Mouse (Mus musculus) CH12.LX (cell line): ENCODE measurements around the gene Cbfa2t3. TPM values are rescaled to one million over a fixed set of nuclear protein-coding genes. Genes with fewer than 3 reads are reported as not detected.

Experiments used
- DNase-seq: peaks from one replicate; pipeline ENCODE4 v3.0.0-alpha.2; 2013; ENCODE audit errors: extremely low read depth
- H3K27ac ChIP-seq: 2 replicates; pipeline ENCODE4 v1.5.1; 2012; ENCODE audit warnings: low read depth, mild to moderate bottlenecking, control low read depth, moderate library complexity; ENCODE audit not compliant: insufficient read depth
- H3K27me3 ChIP-seq: replicated peaks from 2 replicates; pipeline ENCODE3; 2012; ENCODE audit warnings: inconsistent platforms
- H3K36me3 ChIP-seq, 2 experiments: replicated peaks in 1 of 2; 2 replicates each; pipeline versions ENCODE3 to v1.6.1; 2012; ENCODE audit warnings: inconsistent platforms in 1 of 2, low read length in 1 of 2, mild to moderate bottlenecking in 1 of 2, mixed read lengths in 1 of 2, moderate library complexity in 1 of 2; ENCODE audit not compliant: control insufficient read depth in 1 of 2, insufficient read depth in 1 of 2
- H3K4me1 ChIP-seq, 2 experiments: 2 replicates each; pipeline ENCODE4 v1.6.1; 2012; ENCODE audit warnings: inconsistent platforms in 1 of 2, moderate library complexity in 1 of 2; ENCODE audit not compliant: insufficient read depth in 2 of 2, control insufficient read depth in 1 of 2
- H3K4me2 ChIP-seq: 2 replicates; pipeline ENCODE4 v1.6.1; 2012; ENCODE audit warnings: low read depth, mild to moderate bottlenecking, control low read depth; ENCODE audit not compliant: poor library complexity, insufficient read depth, severe bottlenecking
- H3K4me3 ChIP-seq, 3 experiments: fragments of 150-350 bp in 1 of 3; sonication (generic) in 1 of 3; replicated peaks in 1 of 3; 2 replicates each; pipeline versions ENCODE3 to v1.5.1; 2011 to 2012; ENCODE audit warnings: low read depth in 2 of 3, low read length in 2 of 3, mild to moderate bottlenecking in 2 of 3, moderate library complexity in 2 of 3, control low read depth in 1 of 3, improper control_type of control experiment in 1 of 3, inconsistent platforms in 1 of 3, mixed read lengths in 1 of 3; ENCODE audit not compliant: poor library complexity in 1 of 3
- H3K79me2 ChIP-seq: replicated peaks from 2 replicates; pipeline ENCODE4 v1.6.1; 2012; ENCODE audit warnings: mild to moderate bottlenecking, moderate library complexity; ENCODE audit not compliant: control insufficient read depth, poor library complexity, insufficient read depth, severe bottlenecking; ENCODE audit errors: extremely low read depth
- H3K9ac ChIP-seq: 2 replicates; pipeline ENCODE4 v1.6.1; 2012; ENCODE audit warnings: low read depth, mild to moderate bottlenecking, control low read depth, moderate library complexity; ENCODE audit not compliant: insufficient read depth
- H3K9me3 ChIP-seq: replicated peaks from 2 replicates; pipeline ENCODE3; 2012; ENCODE audit warnings: low read length, inconsistent platforms, mixed read lengths
- BHLHE40 ChIP-seq: IDR thresholded peaks from 2 replicates; pipeline ENCODE4 v1.6.1; 2011; ENCODE audit warnings: mild to moderate bottlenecking, low read depth, low read length, improper control_type of control experiment
- CHD2 ChIP-seq: IDR thresholded peaks from 2 replicates; pipeline ENCODE4 v1.6.1; 2011; ENCODE audit warnings: low read length, improper control_type of control experiment
- CTCF ChIP-seq, 2 experiments: IDR thresholded peaks in 1 of 2; conservative IDR thresholded peaks in 1 of 2; 2 replicates each; pipeline ENCODE4 v1.5.1; 2011 to 2012; ENCODE audit warnings: low read depth in 2 of 2, low read length in 2 of 2, improper control_type of control experiment in 1 of 2, inconsistent platforms in 1 of 2, mild to moderate bottlenecking in 1 of 2, moderate library complexity in 1 of 2
- E2F4 ChIP-seq: IDR thresholded peaks from 2 replicates; pipeline ENCODE4 v1.6.1; 2011; ENCODE audit warnings: low read depth, low read length, improper control_type of control experiment; ENCODE audit not compliant: insufficient replicate concordance
- ELF1 ChIP-seq: IDR thresholded peaks from 2 replicates; pipeline ENCODE4 v1.6.1; 2014; ENCODE audit warnings: low read depth, mild to moderate bottlenecking, inconsistent platforms, low read length, improper control_type of control experiment
- ETS1 ChIP-seq: conservative IDR thresholded peaks from 2 replicates; pipeline ENCODE4 v1.6.1; 2012; ENCODE audit warnings: low read depth, mild to moderate bottlenecking, inconsistent platforms, low read length, improper control_type of control experiment, moderate library complexity
- HCFC1 ChIP-seq: IDR thresholded peaks from 2 replicates; pipeline ENCODE4 v1.6.1; 2012; ENCODE audit warnings: low read depth, mild to moderate bottlenecking, inconsistent platforms, low read length, improper control_type of control experiment
- JUND ChIP-seq: conservative IDR thresholded peaks from 2 replicates; pipeline ENCODE4 v1.6.1; 2011; ENCODE audit warnings: low read depth, low read length, improper control_type of control experiment
- KAT2A ChIP-seq: IDR thresholded peaks from 2 replicates; pipeline ENCODE4 v1.6.1; 2012; ENCODE audit warnings: low read length, improper control_type of control experiment, inconsistent platforms; ENCODE audit not compliant: insufficient replicate concordance
- MAFK ChIP-seq: IDR thresholded peaks from 2 replicates; pipeline ENCODE4 v1.6.1; 2011; ENCODE audit warnings: low read length, improper control_type of control experiment; ENCODE audit not compliant: insufficient replicate concordance
- MAZ ChIP-seq: IDR thresholded peaks from 2 replicates; pipeline ENCODE4 v1.6.1; 2012; ENCODE audit warnings: low read depth, mild to moderate bottlenecking, inconsistent platforms, low read length, improper control_type of control experiment, moderate library complexity
- MEF2A ChIP-seq: IDR thresholded peaks from 2 replicates; pipeline ENCODE4 v1.6.1; 2014; ENCODE audit warnings: low read depth, mild to moderate bottlenecking, inconsistent platforms, low read length, improper control_type of control experiment, borderline replicate concordance
- MXI1 ChIP-seq: IDR thresholded peaks from 2 replicates; pipeline ENCODE4 v1.6.1; 2011; ENCODE audit warnings: mild to moderate bottlenecking, low read depth, low read length, improper control_type of control experiment
- PAX5 ChIP-seq: IDR thresholded peaks from 2 replicates; pipeline ENCODE4 v1.6.1; 2012; ENCODE audit warnings: low read length, inconsistent platforms, mixed read lengths
- POLR2AphosphoS2 ChIP-seq: IDR thresholded peaks from 2 replicates; pipeline ENCODE4 v1.6.1; 2011; ENCODE audit warnings: low read depth, low read length, improper control_type of control experiment
- RCOR1 ChIP-seq: conservative IDR thresholded peaks from 2 replicates; pipeline ENCODE4 v1.6.1; 2012; ENCODE audit warnings: low read depth, mild to moderate bottlenecking, inconsistent platforms, low read length, improper control_type of control experiment
- TBP ChIP-seq: conservative IDR thresholded peaks from 2 replicates; pipeline ENCODE4 v1.6.1; 2011; ENCODE audit warnings: low read depth, low read length, improper control_type of control experiment
- TCF12 ChIP-seq: IDR thresholded peaks from 2 replicates; pipeline ENCODE4 v1.6.1; 2014; ENCODE audit warnings: low read depth, mild to moderate bottlenecking, inconsistent platforms, low read length, improper control_type of control experiment
- UBTF ChIP-seq: IDR thresholded peaks from 2 replicates; pipeline ENCODE4 v1.6.1; 2012; ENCODE audit warnings: low read depth, mild to moderate bottlenecking, inconsistent platforms, low read length, improper control_type of control experiment, moderate library complexity
- USF1 ChIP-seq: IDR thresholded peaks from 2 replicates; pipeline ENCODE4 v1.6.1; 2014; ENCODE audit warnings: low read depth, mild to moderate bottlenecking, inconsistent platforms, low read length, improper control_type of control experiment
- USF2 ChIP-seq: conservative IDR thresholded peaks from 2 replicates; pipeline ENCODE4 v1.6.1; 2011; ENCODE audit warnings: low read depth, low read length, improper control_type of control experiment
- ZC3H11A ChIP-seq: IDR thresholded peaks from 2 replicates; pipeline ENCODE4 v1.6.1; 2012; ENCODE audit warnings: low read depth, mild to moderate bottlenecking, inconsistent platforms, low read length, improper control_type of control experiment
- ZMIZ1 ChIP-seq: IDR thresholded peaks from 2 replicates; pipeline ENCODE4 v1.6.1; 2012; ENCODE audit warnings: low read depth, mild to moderate bottlenecking, inconsistent platforms, low read length, improper control_type of control experiment
- ZNF384 ChIP-seq: IDR thresholded peaks from 2 replicates; pipeline ENCODE4 v1.6.1; 2012; ENCODE audit warnings: low read depth, low read length, improper control_type of control experiment, inconsistent platforms
- dilution Hi-C: fragments of 300-500 bp; cut with MboI; formaldehyde crosslinking; loops from 2 replicates; pipeline ENCODE4 v1.14.3; 2020; ENCODE audit warnings: low sequenced_read_pairs; ENCODE audit not compliant: extremely low pct_unique_long_range_greater_than_20kb, extremely low pct_ligation_motif_present
- in situ Hi-C: fragments of 300-500 bp; cut with MboI; formaldehyde crosslinking; loops from 3 replicates; pipeline ENCODE4 v1.14.3; 2019; ENCODE audit warnings: low sequenced_read_pairs, low pct_ligation_motif_present, low pct_unique_long_range_greater_than_20kb, mixed read lengths
- polyA plus RNA-seq: library from polyadenylated mRNA; unstranded; fragments of >175 nt; gene quantifications from 2 replicates; pipeline ENCODE4 v1.2.1, GENCODE M21; 2012; ENCODE audit warnings: low read depth; ENCODE audit not compliant: insufficient read length
- total RNA-seq, 2 experiments: library from RNA; depleted of rRNA; stranded (reverse); fragments of 300-350 nt in 1 of 2; fragments of >200 nt in 1 of 2; gene quantifications; 2 replicates each; pipeline ENCODE4 v1.2.3; 2012 to 2014

Cbfa2t3 gene
- total and polyA plus RNA-seq, 3 experiments = 0.47 to 22.6 (median 2.1) TPM

- peaks cover 10 to 34% of the 10 kb centered on the region in 2 experiments for H3K4me1 ChIP-seq
- H3K36me3 ChIP-seq = peaks cover 19 to 99% of the 10 kb centered on the region in 2 experiments
- dilution Hi-C loops = no loop called here
Observed at GRCm38 (mm10) chr8:122658807-122659160, 40.1 kb downstream of the Cbfa2t3 start.

GRCm38 (mm10) chr8:122658149-122658806, 40.6 kb downstream of the Cbfa2t3 start:
- in situ Hi-C loops (no loop called here), dilution Hi-C loops (no loop called here)
- Histone ChIP-seq H3K9ac (no peak overlapping the region), H3K36me3 (peaks cover 16 to 99% of the 10 kb centered on the region in 2 experiments), H3K4me2 (no peak overlapping the region), H3K27me3 (no peaks in the 10 kb centered on the region), H3K4me1 (peaks cover 11 to 38% of the 10 kb centered on the region in 2 experiments), H3K27ac (no peak overlapping the region), H3K4me3 (no peak overlapping the region), H3K9me3 (no peaks in the 10 kb centered on the region), H3K79me2 (no peaks in the 10 kb centered on the region)
- DNase-seq = no peak
- no peak for TF ChIP-seq POLR2AphosphoS2
- no peak for TF ChIP-seq HCFC1
- no peak for TF ChIP-seq MAFK
- no peak for TF ChIP-seq ELF1
- TF ChIP-seq ZC3H11A = no peak
- TF ChIP-seq E2F4 = no peak
- TF ChIP-seq ZNF384 = no peak
- no peak for TF ChIP-seq USF2

More at GRCm38 (mm10) chr8:122658807-122659160, 40.1 kb downstream of the Cbfa2t3 start:
- Histone ChIP-seq H3K9ac (no peak overlapping the region), H3K4me3 (no peak overlapping the region), H3K9me3 (no peaks in the 10 kb centered on the region), H3K27ac (no peak overlapping the region), H3K79me2 (no peaks in the 10 kb centered on the region), H3K27me3 (no peaks in the 10 kb centered on the region), H3K4me2 (no peak overlapping the region)
- no peak for TF ChIP-seq TCF12
- no peak for TF ChIP-seq ZMIZ1
- TF ChIP-seq ELF1 = no peak
- TF ChIP-seq TBP = no peak
- no peak for TF ChIP-seq MAZ
- TF ChIP-seq USF1 = no peak
- no peak for TF ChIP-seq CTCF (conservative IDR thresholded peaks at IDR 0.05 in 1 of 2, IDR thresholded peaks at IDR 0.05 in 1 of 2; ENCODE audit: low read depth in 2 of 2, low read length in 2 of 2)
- no peak for TF ChIP-seq JUND
- TF ChIP-seq CHD2 = no peak
- no peak for TF ChIP-seq UBTF
- TF ChIP-seq ZC3H11A = no peak
- no peak for TF ChIP-seq RCOR1
- no peak for TF ChIP-seq PAX5
- no peak for TF ChIP-seq KAT2A
- no peak for TF ChIP-seq BHLHE40
- TF ChIP-seq MAFK = no peak
- TF ChIP-seq POLR2AphosphoS2 = no peak
- no peak for TF ChIP-seq MXI1
- no peak for TF ChIP-seq MEF2A
- no peak for TF ChIP-seq ETS1
- in situ Hi-C loops = no loop called here
- no peak for DNase-seq
